Mouse (Mus musculus) midbrain, embryonic 12.5 days (tissue): Measurements from ENCODE around the gene Dhx34. TPM values are rescaled to one million over a fixed set of nuclear protein-coding genes. Genes with fewer than 3 reads are reported as not detected.

Source experiments
- ATAC-seq: fragments of 200-750 bp; cut with Nextera tagmentation; 2 replicates; pipeline ENCODE4 v1.8.0; 2017; ENCODE audit warnings: low read depth, moderate TSS enrichment, moderate library complexity; ENCODE audit not compliant: low FRiP score
- H3K27ac ChIP-seq: fragments of 300-500 bp; sonication (generic); replicated peaks from 2 replicates; pipeline ENCODE4 v1.5.1; 2016; ENCODE audit warnings: mild to moderate bottlenecking
- H3K27me3 ChIP-seq: fragments of 300-500 bp; sonication (generic); 2 replicates; pipeline ENCODE4 v1.6.1; 2016; ENCODE audit warnings: mild to moderate bottlenecking
- H3K36me3 ChIP-seq: fragments of 300-500 bp; sonication (generic); 2 replicates; pipeline ENCODE4 v1.6.1; 2016
- H3K4me1 ChIP-seq: fragments of 300-500 bp; sonication (generic); 2 replicates; pipeline ENCODE4 v1.6.1; 2016
- H3K4me2 ChIP-seq: fragments of 300-500 bp; sonication (generic); replicated peaks from 2 replicates; pipeline ENCODE4 v1.6.1; 2016; ENCODE audit warnings: mild to moderate bottlenecking, moderate library complexity
- H3K4me3 ChIP-seq: fragments of 300-500 bp; sonication (generic); 2 replicates; pipeline ENCODE4 v1.5.1; 2016; ENCODE audit warnings: mild to moderate bottlenecking
- H3K9ac ChIP-seq: fragments of 300-500 bp; sonication (generic); replicated peaks from 2 replicates; pipeline ENCODE4 v1.6.1; 2016; ENCODE audit warnings: mild to moderate bottlenecking, moderate library complexity
- H3K9me3 ChIP-seq: fragments of 300-500 bp; sonication (generic); 2 replicates; pipeline ENCODE4 v1.6.1; 2016; ENCODE audit warnings: mild to moderate bottlenecking
- WGBS: fragments of 180-500 bp; shearing (Covaris S2); methylation state at CpG from one replicate; pipeline ENCODE4 v1.1.7; 2016; 5-methylcytosine and 5-hydroxymethylcytosine counted together
- polyA plus RNA-seq: library from polyadenylated mRNA; unstranded; fragments of >200 nt; fragmentation: Nextera tagmentation; extraction: Ambion mirVana; gene quantifications from 2 replicates; pipeline ENCODE4 v1.2.1, GENCODE M21; 2016

Dhx34 gene
- polyA plus RNA-seq, 1 experiment from 2014 or later, result 18.9 TPM

DNA sequence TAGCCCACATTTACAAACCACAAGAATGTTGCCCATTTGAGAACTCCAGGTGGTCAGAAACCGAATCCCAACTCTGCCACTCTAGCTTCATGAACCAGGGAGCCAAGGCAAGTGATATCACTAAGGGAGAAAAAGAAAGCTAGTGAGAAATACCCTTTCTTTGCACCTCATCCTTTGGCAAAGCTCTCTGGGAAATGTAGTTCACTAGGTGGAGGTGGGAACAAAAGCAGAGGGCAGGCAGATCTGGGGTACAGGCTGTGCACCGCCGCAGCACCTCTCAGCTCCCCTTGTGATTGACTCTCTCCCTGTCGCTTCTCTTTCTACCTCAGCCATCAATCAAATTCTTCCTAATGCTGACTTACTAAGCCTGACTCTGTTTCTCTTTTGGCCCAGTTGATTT lies 43.7 kb downstream of the Dhx34 start:
- Histone ChIP-seq H3K4me3 (no peak overlapping the region), H3K36me3 (peaks cover 48% of the 10 kb centered on the region), H3K4me2 (no peak overlapping the region), H3K27ac (no peak overlapping the region), H3K9me3 (no peaks in the 10 kb centered on the region), H3K4me1 (peaks cover 28% of the 10 kb centered on the region), H3K9ac (no peak overlapping the region), H3K27me3 (no peaks in the 10 kb centered on the region)
- ATAC-seq, result no peak
- 71% methylated on average over 4 of the region's 4 CpGs for WGBS

DNA sequence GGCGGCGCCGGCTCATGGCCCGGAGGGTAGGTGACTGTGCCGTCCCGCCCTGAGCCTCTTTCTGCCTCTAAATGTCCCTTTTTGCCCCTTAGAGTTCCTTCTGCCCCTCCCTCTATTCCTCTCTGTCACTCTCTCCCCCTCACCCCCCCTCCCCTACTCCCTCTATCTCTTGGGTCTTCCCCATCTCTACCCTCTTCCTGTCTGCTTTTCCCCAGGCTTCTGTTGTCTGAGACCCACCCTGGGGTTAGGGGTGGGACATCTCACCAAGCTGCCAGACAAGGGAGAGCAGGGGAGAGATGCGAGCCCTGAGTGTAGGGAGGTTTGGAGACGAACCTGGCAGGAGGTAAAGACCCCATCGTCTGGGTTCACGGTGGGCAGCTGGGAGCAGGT lies 46.3 kb downstream of the Dhx34 start:
- no peak; the same call in 1 of the 2 replicates for ATAC-seq
- H3K27me3 ChIP-seq, result 0 out of 2 replicates have a peak, but pooled peaks cover 4% of the 10 kb centered on the region
- H3K4me1 ChIP-seq, result peaks cover 39% of the 10 kb centered on the region
- peak overlapping the region; percentile 73 for H3K9ac ChIP-seq
- H3K4me2 ChIP-seq, result peak overlapping the region; percentile 69
- peak overlapping the region; percentile 70 for H3K4me3 ChIP-seq
- H3K27ac ChIP-seq, result peak overlapping the region; percentile 72
- H3K9me3 ChIP-seq, result no peaks in the 10 kb centered on the region
- WGBS, result 0% methylated on average over 10 of the region's 10 CpGs
- peaks cover 34% of the 10 kb centered on the region for H3K36me3 ChIP-seq

DNA sequence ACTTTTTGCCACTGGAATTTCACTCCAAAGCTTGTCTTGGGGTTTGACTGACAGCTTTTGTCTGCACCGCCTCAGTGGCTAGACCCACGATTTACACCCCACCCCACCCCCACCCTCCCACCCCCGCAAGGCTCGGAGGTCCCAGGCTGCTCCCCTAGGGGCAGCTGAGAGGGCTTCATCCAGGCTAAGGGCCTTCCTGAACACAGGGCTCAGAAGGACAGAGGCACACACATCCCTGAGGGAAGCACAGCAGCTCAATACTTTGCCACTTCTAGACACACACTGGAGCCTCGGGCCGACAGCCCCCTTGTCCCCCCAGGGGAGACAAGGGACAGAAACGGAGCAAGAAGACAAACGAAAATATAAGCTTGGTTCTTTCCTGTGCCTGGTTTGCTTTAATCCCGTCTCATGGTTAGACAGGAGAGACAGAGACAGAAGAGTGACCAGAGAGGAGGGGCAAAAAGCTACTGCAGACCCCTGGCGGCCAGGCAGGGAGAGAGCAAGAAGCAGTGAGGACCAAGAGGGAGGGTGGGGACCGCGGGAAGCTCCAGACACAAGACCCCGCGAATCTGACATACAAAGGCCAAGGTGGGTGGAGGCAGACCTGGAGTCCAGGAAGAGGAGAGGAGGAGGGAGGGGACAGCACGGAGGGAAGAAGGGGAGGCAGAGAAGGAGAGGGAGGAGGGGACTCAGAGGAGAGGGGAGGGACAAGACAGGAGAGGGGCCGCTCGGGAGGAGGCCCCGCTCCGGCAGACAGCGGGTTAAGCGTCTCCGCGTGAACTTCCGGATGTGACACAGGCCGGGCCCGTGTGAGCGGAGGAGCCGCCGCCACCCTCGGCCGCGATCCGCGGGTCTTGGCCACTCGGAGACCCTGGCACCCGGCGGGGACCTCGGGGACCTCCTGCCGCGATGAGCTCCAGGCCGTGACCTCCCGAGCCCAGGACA lies 47.0 kb downstream of the Dhx34 start, which contains the start of gene Meis3:
Gene Meis3 (plus strand): TSS at position 494 of the 945 bp plus-strand sequence.
- Histone ChIP-seq H3K4me3 (peak within 1 kb of the TSS; percentile 70), H3K36me3 (peaks cover 27% of the 10 kb centered on the region), H3K9ac (peak within 1 kb of the TSS; percentile 73), H3K4me2 (peak within 1 kb of the TSS; percentile 69), H3K27me3 (0 out of 2 replicates have a peak, but pooled peaks cover 4% of the 10 kb centered on the region), H3K9me3 (no peaks in the 10 kb centered on the region), H3K4me1 (peaks cover 39% of the 10 kb centered on the region), H3K27ac (peak within 1 kb of the TSS; percentile 72)
- WGBS, result under 1% methylated on average over 30 of the region's 42 CpGs
- peak; percentile 93 for ATAC-seq

DNA sequence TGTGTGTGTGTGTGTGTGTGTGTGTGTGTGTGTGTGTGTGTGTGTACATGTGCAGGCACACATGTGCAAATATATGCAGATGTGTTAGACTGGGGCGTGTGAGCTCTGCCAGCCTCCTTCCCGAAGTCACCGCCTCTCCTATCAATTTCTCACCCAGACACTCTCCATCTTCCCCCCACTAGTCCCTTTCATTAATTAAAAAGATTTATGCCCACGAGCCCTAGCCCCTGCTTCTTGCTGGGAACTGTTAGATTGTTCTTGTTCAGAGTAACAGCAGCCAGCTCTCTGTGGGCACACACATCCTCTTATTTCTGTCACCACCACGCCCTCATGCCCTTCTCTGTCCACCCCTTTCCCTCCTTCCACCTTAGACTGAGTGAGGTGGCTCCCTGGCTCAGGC lies 48.7 kb downstream of the Dhx34 start:
- H3K9me3 ChIP-seq, result 0 out of 2 replicates have a peak, but pooled peaks cover 3% of the 10 kb centered on the region
- ATAC-seq, result no peak
- 55% methylated on average over 5 of the region's 5 CpGs for WGBS
- peak overlapping the region; percentile 50; the same call in 1 of the 2 replicates for H3K9ac ChIP-seq
- H3K27ac ChIP-seq, result peak overlapping the region; percentile 68; the same call in 1 of the 2 replicates
- H3K36me3 ChIP-seq, result peaks cover 10% of the 10 kb centered on the region; the same call in 1 of the 2 replicates
- H3K4me1 ChIP-seq, result peaks cover 39% of the 10 kb centered on the region
- 0 out of 2 replicates have a peak, but pooled peaks cover 4% of the 10 kb centered on the region for H3K27me3 ChIP-seq
- H3K4me3 ChIP-seq, result no peak overlapping the region
- peak overlapping the region; percentile 15; the same call in 1 of the 2 replicates for H3K4me2 ChIP-seq

DNA sequence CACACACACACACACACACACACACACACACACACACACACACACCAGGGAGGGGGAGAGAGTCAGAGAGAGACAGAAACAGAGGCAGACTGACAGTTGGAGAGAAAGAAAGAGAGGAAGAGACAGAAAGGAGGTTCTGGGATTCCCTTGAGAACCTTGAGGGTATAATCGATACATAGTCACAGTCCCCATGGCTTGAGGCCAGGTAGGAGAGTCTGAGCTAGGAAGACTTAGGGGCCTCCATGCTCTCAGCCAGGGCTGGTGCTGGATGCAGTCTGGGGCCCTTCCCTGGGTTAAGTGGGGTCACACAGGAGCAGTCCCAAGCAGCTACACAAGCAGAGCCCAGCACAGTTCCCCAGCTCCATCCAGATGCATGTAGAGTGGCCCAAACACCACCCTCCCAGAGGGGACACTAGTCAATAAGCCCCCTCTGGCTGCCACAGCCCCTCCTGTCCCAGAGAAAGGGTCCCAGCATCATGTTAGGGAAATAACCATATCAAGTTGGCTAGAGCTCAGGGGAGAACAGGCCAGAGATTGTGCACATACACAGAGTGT lies 49.2 kb downstream of the Dhx34 start:
- ATAC-seq, result no peak
- peak overlapping the region; percentile 73 for H3K27ac ChIP-seq

DNA sequence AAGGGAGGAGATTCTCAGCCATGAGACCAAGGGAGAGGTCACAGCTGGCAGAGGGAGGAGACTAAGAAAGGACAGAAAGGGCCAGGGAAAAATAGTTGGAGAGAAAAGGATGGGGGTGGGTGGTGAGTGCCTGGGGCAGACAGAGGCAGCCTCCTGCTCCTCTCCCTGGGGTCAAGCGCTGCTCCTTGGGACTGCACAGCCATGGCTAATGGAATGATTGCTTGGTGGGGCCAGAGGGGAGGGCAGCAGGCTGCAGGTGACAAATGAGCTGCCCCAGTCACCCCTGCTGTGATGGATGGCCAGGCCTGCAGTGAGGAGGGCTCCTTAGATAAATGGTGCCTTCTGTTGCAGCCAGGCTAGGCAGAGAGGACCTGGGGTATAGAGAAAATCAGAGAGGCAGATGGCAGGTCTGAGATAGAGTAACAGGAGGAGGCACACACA lies 49.7 kb downstream of the Dhx34 start:
- Histone ChIP-seq H3K27ac (peak overlapping the region; percentile 73), H3K9me3 (peaks cover 6% of the 10 kb centered on the region; the same call in 1 of the 2 replicates), H3K4me3 (no peak overlapping the region), H3K36me3 (0 out of 2 replicates have a peak, but pooled peaks cover under 1% of the 10 kb centered on the region), H3K4me2 (no peak overlapping the region), H3K4me1 (peaks cover 39% of the 10 kb centered on the region), H3K27me3 (0 out of 2 replicates have a peak, but pooled peaks cover 4% of the 10 kb centered on the region), H3K9ac (peak overlapping the region; percentile 50; the same call in 1 of the 2 replicates)
- WGBS, result no CpG with 5 or more reads among the region's 1 CpGs
- ATAC-seq, result no peak; the same call in 1 of the 2 replicates

More for the DNA sequence above, 49.2 kb downstream of the Dhx34 start:
- H3K9ac ChIP-seq, result peak overlapping the region; percentile 50; the same call in 1 of the 2 replicates
- no peak overlapping the region for H3K4me3 ChIP-seq
- no peak overlapping the region for H3K4me2 ChIP-seq
- peaks cover 5% of the 10 kb centered on the region; the same call in 1 of the 2 replicates for H3K36me3 ChIP-seq
- peaks cover 39% of the 10 kb centered on the region for H3K4me1 ChIP-seq
- H3K9me3 ChIP-seq, result peaks cover 6% of the 10 kb centered on the region; the same call in 1 of the 2 replicates
- 0 out of 2 replicates have a peak, but pooled peaks cover 4% of the 10 kb centered on the region for H3K27me3 ChIP-seq
- 63% methylated on average over 1 of the region's 1 CpGs for WGBS

DNA sequence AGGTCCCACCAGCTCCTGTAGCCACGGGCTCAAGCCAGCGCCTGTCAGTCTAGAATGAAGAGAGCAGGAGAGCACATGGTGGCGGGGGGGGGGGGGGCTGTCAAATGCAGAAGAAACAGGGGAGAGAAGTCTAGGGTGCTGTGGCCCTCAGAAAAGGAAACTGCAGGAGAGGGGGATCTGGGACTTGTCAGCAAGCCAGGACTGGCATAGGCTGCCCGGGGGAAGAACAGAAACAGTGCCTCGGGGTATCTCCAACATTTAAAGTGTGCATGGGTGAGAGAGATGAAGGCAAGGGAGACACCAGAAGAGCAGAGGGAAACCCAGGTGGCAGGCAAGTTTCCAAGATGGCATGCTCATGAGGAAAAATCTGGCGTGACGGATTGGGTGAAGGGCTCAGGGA lies 59.8 kb downstream of the Dhx34 start:
- Histone ChIP-seq H3K4me1 (0 out of 2 replicates have a peak, but pooled peaks cover 6% of the 10 kb centered on the region), H3K9ac (no peak overlapping the region), H3K27me3 (peaks cover 46% of the 10 kb centered on the region), H3K36me3 (no peaks in the 10 kb centered on the region), H3K9me3 (no peaks in the 10 kb centered on the region), H3K27ac (no peak overlapping the region), H3K4me2 (no peak overlapping the region), H3K4me3 (no peak overlapping the region)
- WGBS, result 92% methylated on average over 6 of the region's 7 CpGs
- ATAC-seq, result no peak

DNA sequence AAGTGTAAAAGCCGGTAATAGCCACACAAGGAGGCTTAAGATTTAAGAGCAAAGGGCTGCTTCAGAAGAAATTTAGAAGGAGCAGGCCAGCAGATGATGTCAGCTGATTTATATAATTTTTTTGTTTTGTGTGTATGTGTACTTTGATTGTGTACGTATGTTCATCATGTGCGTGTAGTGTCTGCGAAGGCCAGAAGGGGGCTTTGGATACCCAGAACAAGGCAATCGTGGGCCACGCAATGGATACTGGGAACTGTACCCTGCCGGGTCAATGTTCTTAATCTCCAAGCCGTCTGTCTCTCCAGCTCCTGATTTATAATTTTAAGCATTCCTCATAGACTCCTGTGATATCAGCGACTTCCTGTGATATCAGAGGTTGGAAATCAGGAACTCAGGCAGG lies 60.5 kb downstream of the Dhx34 start:
- WGBS, result 90% methylated on average over 9 of the region's 9 CpGs
- Histone ChIP-seq H3K36me3 (no peaks in the 10 kb centered on the region), H3K9ac (no peak overlapping the region), H3K9me3 (no peaks in the 10 kb centered on the region), H3K27me3 (peaks cover 48% of the 10 kb centered on the region), H3K4me3 (no peak overlapping the region), H3K4me1 (0 out of 2 replicates have a peak, but pooled peaks cover 6% of the 10 kb centered on the region), H3K27ac (no peak overlapping the region), H3K4me2 (no peak overlapping the region)
- ATAC-seq, result no peak

DNA sequence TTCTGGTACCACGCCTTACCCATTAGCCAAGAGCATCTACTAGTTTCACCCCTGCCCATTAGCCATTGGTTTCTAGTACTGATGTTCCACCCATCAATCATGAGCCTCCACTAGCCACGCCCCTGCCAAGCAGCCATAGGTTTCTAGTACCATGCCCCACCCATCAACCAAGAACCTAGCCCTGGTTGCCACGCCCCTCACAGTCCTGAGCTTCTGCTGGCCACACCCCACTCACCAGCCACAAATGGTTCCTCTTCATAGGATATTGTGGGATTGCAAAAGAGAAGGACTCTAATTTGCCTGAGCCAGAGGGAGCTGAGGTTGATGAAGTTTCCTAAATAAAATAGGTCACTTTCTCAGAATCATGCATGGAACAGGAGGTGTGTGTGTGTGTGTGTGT lies 61.1 kb downstream of the Dhx34 start:
- WGBS, result 68% methylated on average over 3 of the region's 3 CpGs
- no peak for ATAC-seq

DNA sequence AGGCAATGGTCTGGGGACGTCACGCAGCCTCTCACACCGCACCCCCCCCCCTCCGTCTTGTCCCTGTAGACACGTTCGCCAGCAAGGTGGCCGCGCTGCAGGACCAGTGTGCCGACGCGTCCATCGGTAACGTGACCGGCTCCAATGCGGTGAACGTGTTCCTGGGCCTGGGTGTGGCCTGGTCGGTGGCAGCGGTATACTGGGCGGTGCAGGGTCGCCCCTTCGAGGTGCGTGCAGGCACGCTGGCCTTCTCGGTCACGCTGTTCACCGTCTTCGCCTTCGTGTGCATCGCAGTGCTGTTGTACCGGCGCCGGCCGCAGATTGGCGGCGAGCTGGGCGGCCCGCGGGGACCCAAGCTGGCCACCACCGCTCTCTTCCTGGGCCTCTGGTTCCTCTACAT lies 63.1 kb downstream of the Dhx34 start:
- peaks cover 45% of the 10 kb centered on the region for H3K27me3 ChIP-seq
- H3K4me2 ChIP-seq, result peak overlapping the region; percentile 36
- H3K9me3 ChIP-seq, result no peaks in the 10 kb centered on the region
- 0 out of 2 replicates have a peak, but pooled peaks have one; percentile 38 for ATAC-seq
- no peaks in the 10 kb centered on the region for H3K36me3 ChIP-seq
- H3K27ac ChIP-seq, result no peak overlapping the region
- no peak overlapping the region for H3K9ac ChIP-seq
- WGBS, result 11% methylated on average over 39 of the region's 39 CpGs
- H3K4me1 ChIP-seq, result 0 out of 2 replicates have a peak, but pooled peaks cover 6% of the 10 kb centered on the region
- H3K4me3 ChIP-seq, result peak overlapping the region; percentile 21

More for the DNA sequence above, 61.1 kb downstream of the Dhx34 start:
- H3K27me3 ChIP-seq, result peaks cover 48% of the 10 kb centered on the region
- H3K4me2 ChIP-seq, result no peak overlapping the region
- H3K4me3 ChIP-seq, result no peak overlapping the region
- H3K4me1 ChIP-seq, result 0 out of 2 replicates have a peak, but pooled peaks cover 6% of the 10 kb centered on the region
- H3K36me3 ChIP-seq, result no peaks in the 10 kb centered on the region
- no peak overlapping the region for H3K9ac ChIP-seq
- no peak overlapping the region for H3K27ac ChIP-seq
- no peaks in the 10 kb centered on the region for H3K9me3 ChIP-seq

DNA sequence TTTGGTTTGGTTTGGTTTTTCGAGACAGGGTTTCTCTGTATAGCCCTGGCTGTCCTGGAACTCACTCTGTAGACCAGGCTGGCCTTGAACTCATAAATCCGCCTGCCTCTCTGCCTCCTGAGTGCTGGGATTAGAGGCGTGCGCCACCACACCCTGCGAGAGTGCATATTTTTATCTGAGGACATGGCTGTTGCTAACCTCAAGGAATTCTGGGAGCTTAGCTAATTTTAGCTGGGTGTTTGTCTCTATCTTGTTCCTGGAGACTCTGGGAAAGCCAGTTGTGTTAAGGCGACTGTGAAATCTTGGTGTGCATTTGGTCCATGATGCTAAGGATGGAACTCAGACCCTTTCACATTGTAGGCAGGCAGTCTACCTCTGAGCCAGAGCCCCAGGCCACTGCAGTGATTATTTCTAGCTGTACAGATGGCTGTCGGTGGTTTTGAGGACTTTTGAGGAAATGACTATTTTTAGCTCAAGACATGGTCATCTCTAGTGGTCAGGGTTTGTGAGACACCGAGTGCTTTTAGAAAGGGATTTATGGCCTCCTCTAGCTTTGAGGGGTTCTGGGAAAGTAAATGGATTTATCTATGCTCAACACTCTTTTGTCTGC lies 65.6 kb downstream of the Dhx34 start:
- 0 out of 2 replicates have a peak, but pooled peaks cover 10% of the 10 kb centered on the region for H3K4me1 ChIP-seq
- H3K4me2 ChIP-seq, result no peak overlapping the region
- no peak overlapping the region for H3K9ac ChIP-seq
- 0 out of 2 replicates have a peak, but pooled peaks cover 3% of the 10 kb centered on the region for H3K36me3 ChIP-seq
- H3K27ac ChIP-seq, result no peak overlapping the region
- ATAC-seq, result no peak
- no peaks in the 10 kb centered on the region for H3K9me3 ChIP-seq
- WGBS, result 82% methylated on average over 8 of the region's 8 CpGs
- no peak overlapping the region for H3K4me3 ChIP-seq
- peaks cover 39% of the 10 kb centered on the region for H3K27me3 ChIP-seq
